Mouse (Mus musculus): Measurements from ENCODE around the gene Rsrc2.
"Not testable (repeated sequence)": the region's sequence is repeated elsewhere in the genome, so short reads cannot be mapped to it uniquely, and the experiment has no call there.

Rsrc2 gene

DNA sequence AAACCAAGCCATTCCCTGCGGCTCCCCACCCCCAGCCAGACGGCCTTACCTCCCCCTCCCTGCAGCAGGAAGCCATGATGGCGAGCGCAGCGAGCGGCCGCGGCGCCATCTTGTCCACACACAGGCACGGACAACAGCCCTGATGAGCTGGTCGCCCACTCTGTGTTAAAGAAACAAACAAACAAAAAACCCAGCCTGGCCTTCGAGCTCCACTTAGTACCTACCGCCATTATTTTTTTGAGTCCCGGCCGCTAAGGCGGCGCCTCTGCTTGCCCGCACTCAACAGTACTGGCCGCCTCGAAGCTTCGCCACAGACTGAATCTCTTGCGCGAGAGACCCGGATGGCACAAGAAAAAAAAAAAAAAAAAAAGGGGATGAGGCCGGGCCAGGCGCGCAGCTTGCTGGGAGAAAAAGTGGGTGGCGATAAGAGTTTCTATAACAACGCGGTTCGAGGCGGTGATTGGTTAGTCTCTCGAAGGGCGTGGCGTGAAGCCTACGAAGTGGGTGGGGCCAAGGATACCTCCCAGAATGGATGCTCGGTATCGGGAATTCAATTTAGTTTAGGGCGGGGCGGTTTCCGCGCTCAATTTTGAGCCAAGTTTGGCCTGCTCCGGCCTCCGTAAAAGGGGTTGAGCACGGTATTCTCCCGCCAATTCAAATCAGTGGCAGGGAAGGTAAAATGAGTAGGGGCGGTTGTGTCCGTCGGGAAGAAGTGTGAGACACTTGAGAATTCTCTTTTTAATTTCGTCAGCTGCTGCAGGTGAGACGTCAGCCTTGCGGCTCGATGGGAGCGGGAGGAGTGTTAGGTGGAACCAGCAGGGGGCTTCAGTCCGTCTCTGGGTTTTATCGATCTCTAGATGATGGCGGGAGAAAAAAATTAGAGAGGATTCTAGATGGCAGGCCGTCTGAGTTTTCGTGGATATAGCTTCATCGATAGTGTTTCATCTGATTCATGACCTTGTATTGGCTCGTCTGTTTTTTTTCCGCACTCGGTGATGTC is at the start of gene Rsrc2, which contains the start of gene Kntc1:
Gene Rsrc2, minus strand, starts transcription at position 350 of the 1,000 bp plus-strand sequence.
Gene Kntc1, plus strand, starts transcription at position 652 of the 1,000 bp plus-strand sequence.
- DNase-seq (ENCODE audit: low read depth, low spot score), result peak; percentile 100

- no peak for DNase-seq (ENCODE audit: low read depth, low spot score)
Measured at GRCm38 (mm10) chr5:123793081-123793480, 43.9 kb upstream of the Rsrc2 start.

DNA sequence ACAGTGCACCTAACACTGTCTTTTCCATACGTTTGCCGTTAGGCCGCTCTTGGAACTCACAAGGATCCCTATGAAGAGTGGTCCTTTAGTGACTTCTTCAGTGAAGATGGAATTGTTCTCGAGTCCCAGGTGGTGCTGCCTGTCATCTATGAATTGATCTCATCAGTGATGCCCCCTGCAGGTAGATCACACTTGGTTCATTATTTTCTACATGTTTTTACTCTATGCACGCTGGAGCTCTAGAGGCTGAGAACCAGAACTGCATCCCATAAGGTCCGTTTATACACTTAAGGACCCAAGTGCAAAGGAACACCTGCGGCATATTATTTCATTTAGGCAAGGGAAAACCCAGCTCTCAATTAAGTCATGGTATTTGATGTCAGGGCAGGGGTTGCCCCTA is 39.8 kb upstream of the Rsrc2 start:
- DNase-seq (ENCODE audit: low read depth, low spot score), result no peak

DNA sequence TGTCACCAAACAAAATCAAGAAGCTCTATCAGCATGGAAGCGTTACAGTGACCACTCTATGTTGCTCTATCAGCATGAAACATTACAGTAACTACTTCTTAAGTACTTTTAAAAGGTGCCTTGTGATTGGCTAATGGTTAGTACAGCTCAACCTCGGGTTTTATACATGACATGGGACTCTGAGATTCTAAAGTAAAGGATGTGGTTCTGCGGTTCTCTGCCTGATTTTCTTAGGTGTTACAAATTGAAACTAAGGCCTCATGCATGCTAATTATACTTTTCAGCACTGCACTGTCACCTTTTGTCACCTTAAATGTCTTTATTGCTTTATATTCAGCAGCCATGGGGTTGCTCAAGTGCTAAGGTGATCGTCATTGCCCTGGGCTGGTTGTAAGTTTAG is 32.6 kb upstream of the Rsrc2 start:
- no peak for DNase-seq (ENCODE audit: low read depth, low spot score)

- DNase-seq (ENCODE audit: low read depth, low spot score), result no peak
Measured at GRCm38 (mm10) chr5:123780716-123781115, 31.5 kb upstream of the Rsrc2 start.

- no peak for DNase-seq (ENCODE audit: low read depth, low spot score)
Measured at GRCm38 (mm10) chr5:123773441-123773840, 24.2 kb upstream of the Rsrc2 start.

DNA sequence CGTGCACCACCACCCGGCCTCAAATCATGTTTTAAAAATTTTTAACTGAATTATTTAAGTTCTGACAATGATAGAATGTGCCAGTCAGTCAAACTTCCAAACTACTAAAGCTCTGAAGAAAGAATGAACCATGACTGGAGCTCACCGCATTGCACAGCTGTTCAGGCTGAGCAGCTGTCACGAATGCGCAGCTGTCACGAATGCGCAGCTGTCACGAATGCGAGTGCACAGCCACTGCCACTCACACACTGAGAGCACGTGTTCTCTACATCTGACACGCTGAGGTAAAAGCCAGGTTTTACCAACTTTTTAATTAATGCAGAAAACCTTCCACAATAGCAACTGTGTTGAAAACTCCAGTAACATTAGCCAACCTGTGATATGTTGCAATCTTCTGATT is 17.2 kb upstream of the Rsrc2 start:
- DNase-seq (ENCODE audit: low read depth, low spot score), result not testable (repeated sequence)

GRCm38 (mm10) chr5:123765506-123765905 is 16.3 kb upstream of the Rsrc2 start:
- DNase-seq (ENCODE audit: low read depth, low spot score), result no peak

- no peak for DNase-seq (ENCODE audit: low read depth, low spot score)
Measured at GRCm38 (mm10) chr5:123748339-123749064, 712 bp downstream of the Rsrc2 start.

DNA sequence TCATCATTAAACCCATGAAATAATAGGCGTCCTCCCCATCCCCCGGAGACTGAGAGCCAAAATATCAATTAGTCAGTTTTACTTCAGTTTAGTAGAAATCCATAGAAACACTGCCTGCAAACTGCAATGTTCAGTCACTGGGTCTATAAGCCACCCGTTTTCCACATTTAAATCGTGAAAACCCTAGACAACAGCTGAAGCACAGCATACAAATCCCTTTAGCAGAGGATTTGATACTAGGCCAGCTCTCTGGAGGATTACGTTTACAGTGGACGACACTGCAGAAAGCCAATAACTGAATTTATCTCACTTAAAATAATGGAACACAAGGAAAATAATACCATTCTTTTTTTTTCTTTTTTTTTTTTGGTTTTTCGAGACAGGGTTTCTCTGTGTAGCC is 1.6 kb downstream of the Rsrc2 start:
- DNase-seq (ENCODE audit: low read depth, low spot score), result peak; percentile 21

DNA sequence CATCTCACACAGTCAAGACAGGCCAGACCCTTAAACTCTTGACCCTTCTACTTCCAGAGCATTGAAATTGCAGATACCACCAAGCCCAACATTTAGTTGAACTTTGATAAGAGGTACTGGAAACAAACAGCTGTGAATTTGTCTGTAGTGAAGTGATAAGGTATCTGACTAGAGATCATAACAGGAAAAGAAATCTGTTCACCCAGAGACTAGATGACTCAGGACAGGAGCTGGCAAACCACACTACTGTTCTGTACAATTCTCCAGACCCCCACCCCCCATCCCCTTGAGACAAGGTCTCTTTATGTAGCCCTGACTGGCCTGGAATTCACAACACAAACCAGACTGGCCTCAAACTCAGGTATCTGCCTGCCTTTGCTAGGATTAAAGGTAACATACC is 3.0 kb downstream of the Rsrc2 start:
- DNase-seq (ENCODE audit: low read depth, low spot score), result no peak

GRCm38 (mm10) chr5:123744358-123744757 is 4.9 kb downstream of the Rsrc2 start:
- no peak for DNase-seq (ENCODE audit: low read depth, low spot score)

DNA sequence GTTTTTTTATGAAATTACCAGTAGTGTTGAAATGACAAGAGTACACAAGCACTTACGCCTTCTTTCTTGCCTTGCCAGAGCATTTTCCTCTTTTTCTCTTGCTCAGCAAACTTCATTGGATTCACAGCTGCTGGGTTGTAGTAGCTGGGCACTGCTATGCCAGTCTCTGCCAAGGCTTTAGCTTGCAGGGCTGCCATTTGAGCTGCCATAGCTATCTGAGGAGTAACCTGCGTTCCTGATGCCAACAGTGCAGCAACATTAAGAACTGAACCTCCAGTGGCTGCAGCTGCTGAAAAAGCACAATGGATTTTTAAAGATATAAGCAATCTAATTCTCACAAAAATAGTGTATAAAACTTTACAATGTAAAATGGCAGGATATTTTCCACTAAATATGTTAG is 18.2 kb downstream of the Rsrc2 start:
- no peak for DNase-seq (ENCODE audit: low read depth, low spot score)

- DNase-seq (ENCODE audit: low read depth, low spot score), result not testable (repeated sequence)
Measured at GRCm38 (mm10) chr5:123723816-123724215, 25.4 kb downstream of the Rsrc2 start.

DNA sequence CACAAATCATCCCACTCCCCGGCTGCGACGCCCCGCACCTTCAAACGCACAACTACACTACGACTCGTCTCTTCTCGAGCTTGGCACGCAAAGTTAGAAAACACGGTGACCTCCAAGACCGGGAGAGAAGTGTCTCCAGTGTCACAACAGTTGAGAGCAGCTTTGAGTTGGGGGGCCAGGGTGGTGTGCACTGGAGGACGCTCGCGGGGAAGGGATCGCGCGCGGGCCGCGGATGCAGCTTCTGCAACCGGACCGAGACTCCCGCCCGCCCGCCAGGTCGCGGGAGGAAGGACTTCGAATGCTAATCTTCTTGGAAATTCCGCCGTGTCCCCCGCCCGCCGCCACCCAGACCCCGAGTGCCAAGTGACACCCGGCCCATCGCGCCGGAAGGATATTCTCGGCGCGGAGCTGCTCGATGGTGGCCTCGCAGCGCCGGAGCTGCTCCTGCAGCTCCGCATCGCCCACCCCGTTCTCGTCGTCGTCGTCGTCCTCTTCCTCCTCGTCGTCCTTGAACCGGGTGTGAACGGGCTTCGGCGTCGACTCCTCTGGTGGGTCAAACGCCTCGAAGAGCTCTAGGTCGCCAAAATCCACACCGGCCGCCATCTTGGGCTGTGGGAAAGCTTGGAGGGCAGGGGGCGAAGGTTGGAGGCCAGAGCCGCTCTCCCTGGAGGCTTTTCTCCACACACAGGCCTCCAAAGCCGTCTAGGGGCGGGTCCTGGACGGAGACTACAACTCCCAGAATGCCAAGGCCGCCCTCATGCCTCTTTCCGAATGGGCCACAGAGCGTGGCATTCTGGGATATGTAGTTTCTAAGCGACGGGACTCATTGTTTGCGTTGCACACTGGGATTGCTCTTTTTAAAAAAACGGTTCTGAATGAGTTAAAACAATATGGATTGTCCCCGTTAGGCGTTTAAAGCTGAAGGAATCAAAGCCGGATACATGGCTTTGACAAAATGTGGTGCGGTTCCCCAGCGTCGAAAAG is 28.6 kb downstream of the Rsrc2 start, which contains the start of gene Zcchc8:
Gene Zcchc8, minus strand, starts transcription at position 773 of the 984 bp plus-strand sequence.
- peak; percentile 99 for DNase-seq (ENCODE audit: low read depth, low spot score)

DNA sequence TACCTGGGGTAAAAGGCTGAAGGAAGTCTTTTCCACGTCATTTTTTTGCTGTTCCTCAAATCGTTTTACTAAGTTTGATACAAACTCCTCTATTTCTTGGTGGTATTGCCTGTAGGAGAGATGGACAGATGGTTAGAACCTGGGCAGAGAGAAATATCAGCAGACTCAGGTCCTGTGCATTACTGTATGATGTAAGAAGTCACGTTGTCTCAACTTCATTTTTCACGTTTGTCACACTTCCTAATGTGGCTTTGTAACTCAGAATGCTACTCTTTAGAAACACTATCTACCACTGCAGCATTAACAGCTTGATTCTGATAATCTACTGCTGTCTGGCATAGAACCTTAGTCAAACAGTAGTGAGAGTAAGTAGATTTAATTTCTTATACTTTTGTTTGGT is 34.6 kb downstream of the Rsrc2 start:
- no peak for DNase-seq (ENCODE audit: low read depth, low spot score)

DNA sequence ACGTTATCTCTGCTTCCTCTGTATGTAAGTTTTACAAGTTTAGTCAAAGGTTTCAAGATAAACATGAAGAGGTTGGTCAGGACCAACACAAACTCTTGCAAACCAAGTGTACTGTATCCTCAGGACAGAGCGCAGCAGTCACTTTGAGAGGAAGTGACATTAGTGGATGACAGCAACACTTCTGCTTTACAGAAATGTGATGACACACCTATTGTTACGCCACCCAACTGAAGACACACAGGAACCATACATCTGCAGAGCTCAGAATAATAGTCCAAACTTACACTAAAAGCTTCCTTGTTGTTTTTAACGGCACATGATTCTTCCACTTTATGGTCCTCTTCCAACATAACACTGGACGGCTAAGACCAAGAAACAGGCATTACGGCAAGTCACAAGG is 35.4 kb downstream of the Rsrc2 start:
- no peak for DNase-seq (ENCODE audit: low read depth, low spot score)

DNA sequence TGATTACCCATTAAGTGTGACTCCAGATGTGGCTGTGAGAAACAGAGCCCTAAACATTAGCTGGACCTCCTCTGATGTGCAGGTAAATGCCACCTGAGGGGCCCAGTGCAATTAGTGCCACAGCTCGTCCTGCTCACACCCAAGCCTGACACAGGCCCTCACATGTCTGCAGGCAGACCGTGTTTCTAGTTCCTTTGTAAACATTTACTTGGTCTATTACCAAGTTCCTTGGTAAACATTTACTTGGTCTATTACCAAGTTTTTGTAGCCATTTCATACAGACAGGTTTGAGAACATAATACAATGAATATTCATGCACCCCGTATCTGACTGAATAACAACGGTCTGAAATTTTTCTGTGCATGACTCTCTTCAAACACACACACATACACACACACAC is 39.6 kb downstream of the Rsrc2 start:
- DNase-seq (ENCODE audit: low read depth, low spot score), result no peak

- peak; percentile 37 for DNase-seq (ENCODE audit: low read depth, low spot score)
Measured at GRCm38 (mm10) chr5:123708598-123708997, 40.6 kb downstream of the Rsrc2 start.

- peak; percentile 59 for DNase-seq (ENCODE audit: low read depth, low spot score)
Measured at GRCm38 (mm10) chr5:123700625-123701024, 48.6 kb downstream of the Rsrc2 start.

- peak; percentile 93 for DNase-seq (ENCODE audit: low read depth, low spot score)
Measured at GRCm38 (mm10) chr5:123699198-123699597, 50.0 kb downstream of the Rsrc2 start.
